Mouse (Mus musculus): ENCODE data around the gene Atp2b4. TPM values are rescaled to one million over a fixed set of nuclear protein-coding genes. Genes with fewer than 3 reads are reported as not detected.

Atp2b4 gene
- polyA plus RNA-seq, 2 experiments, result 22.9 to 23.7 TPM

DNA sequence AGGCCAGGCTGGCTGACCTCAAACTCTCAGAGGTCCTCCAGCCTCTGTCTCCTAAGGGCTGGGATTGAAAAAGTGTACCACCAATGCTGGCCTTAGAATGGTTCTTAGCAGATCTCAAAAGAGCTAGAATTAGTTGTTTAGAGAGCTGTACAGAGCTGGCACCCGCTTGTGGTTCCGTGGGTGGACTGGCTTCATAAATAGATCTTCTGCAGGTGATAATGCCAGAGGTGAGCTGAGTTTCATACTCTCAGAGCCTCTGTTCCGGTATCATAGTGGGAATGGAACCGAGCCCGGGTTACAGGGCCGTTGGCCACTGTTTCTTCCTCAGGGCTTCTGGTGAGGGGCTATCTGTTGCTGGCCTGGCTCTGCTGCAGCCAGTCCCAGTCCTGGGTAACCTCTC is 109.8 kb downstream of the Atp2b4 start:
- DNase-seq (ENCODE audit: low spot score), result no peak
- Histone ChIP-seq H3K9ac (ENCODE audit: low read depth, low read length, severe bottlenecking) (no peak overlapping the region), H3K27ac (replicated peaks; ENCODE audit: low read depth, low read length) (no peak overlapping the region), H3K4me1 (ENCODE audit: control insufficient read depth, insufficient read depth, low read length) (peaks cover 25% of the 10 kb centered on the region), H3K4me3 (replicated peaks; ENCODE audit: low read length) (no peak overlapping the region), H3K9me3 (ENCODE audit: control insufficient read depth, low read length) (no peaks in the 10 kb centered on the region), H3K27me3 (ENCODE audit: control insufficient read depth, insufficient read depth, low read length) (no peaks in the 10 kb centered on the region), H3K4me2 (replicated peaks; ENCODE audit: low read depth, low read length, severe bottlenecking) (no peak overlapping the region), H3K36me3 (ENCODE audit: control insufficient read depth, insufficient read depth, low read length) (no peaks in the 10 kb centered on the region)
- ATAC-seq (ENCODE audit: low FRiP score, low read depth), result no peak
- no peak for TF ChIP-seq POLR2A (IDR thresholded peaks at IDR 0.05; ENCODE audit: borderline replicate concordance, extremely low read depth, insufficient read depth, insufficient read length)
- 93% methylated on average over 6 of the region's 6 CpGs for WGBS

DNA sequence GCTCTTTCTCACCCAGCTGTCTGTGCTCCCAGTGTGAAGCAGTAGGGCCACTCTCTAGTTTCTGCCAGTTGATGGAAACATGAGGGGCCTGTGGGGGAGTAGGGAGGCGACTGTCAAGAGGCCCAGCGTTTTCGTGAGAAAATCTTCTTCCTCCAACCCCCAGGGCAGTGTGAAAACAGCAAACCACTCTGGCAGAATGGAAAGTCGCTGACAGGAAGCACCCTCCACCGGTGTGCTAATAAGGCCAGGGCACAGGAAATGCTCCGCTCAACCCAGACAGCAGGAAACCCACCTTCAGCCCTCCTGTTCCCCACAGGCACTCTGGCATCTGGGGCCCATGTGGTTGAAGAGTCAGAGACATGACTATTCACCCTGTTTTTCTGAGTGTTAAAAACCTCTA is 110.9 kb downstream of the Atp2b4 start, which contains the start of gene Lax1:
Gene Lax1 (minus strand): TSS at position 212 of the 400 bp plus-strand sequence.
- ATAC-seq (ENCODE audit: low FRiP score, low read depth) (no peak), DNase-seq (ENCODE audit: low spot score) (no peak)
- Histone ChIP-seq H3K4me2 (replicated peaks; ENCODE audit: low read depth, low read length, severe bottlenecking) (no peak within 1 kb of the TSS), H3K36me3 (ENCODE audit: control insufficient read depth, insufficient read depth, low read length) (no peaks in the 10 kb centered on the region), H3K27ac (replicated peaks; ENCODE audit: low read depth, low read length) (no peak within 1 kb of the TSS), H3K9me3 (ENCODE audit: control insufficient read depth, low read length) (no peaks in the 10 kb centered on the region), H3K27me3 (ENCODE audit: control insufficient read depth, insufficient read depth, low read length) (no peaks in the 10 kb centered on the region), H3K4me1 (ENCODE audit: control insufficient read depth, insufficient read depth, low read length) (peaks cover 14% of the 10 kb centered on the region), H3K9ac (ENCODE audit: low read depth, low read length, severe bottlenecking) (no peak within 1 kb of the TSS), H3K4me3 (replicated peaks; ENCODE audit: low read length) (no peak within 1 kb of the TSS)
- 13% methylated on average over 6 of the region's 6 CpGs for WGBS
- no peak for TF ChIP-seq POLR2A (IDR thresholded peaks at IDR 0.05; ENCODE audit: borderline replicate concordance, extremely low read depth, insufficient read depth, insufficient read length)

DNA sequence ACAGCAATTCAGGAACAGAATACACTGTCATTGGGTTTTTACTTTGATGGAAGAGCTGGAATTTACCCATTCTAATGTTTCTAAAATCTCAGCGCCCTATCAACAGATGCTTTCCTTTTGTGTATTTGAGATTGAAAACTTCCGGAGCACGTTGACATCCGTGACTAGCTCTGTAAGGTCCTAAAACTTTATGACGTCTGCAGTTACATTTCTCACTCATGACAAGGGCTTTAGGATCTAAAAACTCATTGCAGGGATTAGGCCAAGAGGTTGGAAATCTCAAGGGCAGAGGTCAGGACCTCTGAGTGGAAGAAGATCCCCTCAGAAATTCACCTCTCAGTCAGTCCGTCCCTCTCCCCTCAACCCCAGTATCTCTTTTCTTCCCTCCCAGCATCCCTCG is 112.5 kb downstream of the Atp2b4 start:
- TF ChIP-seq POLR2A (IDR thresholded peaks at IDR 0.05; ENCODE audit: borderline replicate concordance, extremely low read depth, insufficient read depth, insufficient read length), result no peak
- Histone ChIP-seq H3K27ac (replicated peaks; ENCODE audit: low read depth, low read length) (no peak overlapping the region), H3K4me1 (ENCODE audit: control insufficient read depth, insufficient read depth, low read length) (0 out of 2 replicates have a peak, but pooled peaks cover 3% of the 10 kb centered on the region), H3K9ac (ENCODE audit: low read depth, low read length, severe bottlenecking) (no peak overlapping the region), H3K4me2 (replicated peaks; ENCODE audit: low read depth, low read length, severe bottlenecking) (no peak overlapping the region), H3K27me3 (ENCODE audit: control insufficient read depth, insufficient read depth, low read length) (no peaks in the 10 kb centered on the region), H3K9me3 (ENCODE audit: control insufficient read depth, low read length) (no peaks in the 10 kb centered on the region), H3K36me3 (ENCODE audit: control insufficient read depth, insufficient read depth, low read length) (no peaks in the 10 kb centered on the region), H3K4me3 (replicated peaks; ENCODE audit: low read length) (no peak overlapping the region)
- no peak for ATAC-seq (ENCODE audit: low FRiP score, low read depth)
- 46% methylated on average over 7 of the region's 7 CpGs for WGBS
- DNase-seq (ENCODE audit: low spot score), result no peak

DNA sequence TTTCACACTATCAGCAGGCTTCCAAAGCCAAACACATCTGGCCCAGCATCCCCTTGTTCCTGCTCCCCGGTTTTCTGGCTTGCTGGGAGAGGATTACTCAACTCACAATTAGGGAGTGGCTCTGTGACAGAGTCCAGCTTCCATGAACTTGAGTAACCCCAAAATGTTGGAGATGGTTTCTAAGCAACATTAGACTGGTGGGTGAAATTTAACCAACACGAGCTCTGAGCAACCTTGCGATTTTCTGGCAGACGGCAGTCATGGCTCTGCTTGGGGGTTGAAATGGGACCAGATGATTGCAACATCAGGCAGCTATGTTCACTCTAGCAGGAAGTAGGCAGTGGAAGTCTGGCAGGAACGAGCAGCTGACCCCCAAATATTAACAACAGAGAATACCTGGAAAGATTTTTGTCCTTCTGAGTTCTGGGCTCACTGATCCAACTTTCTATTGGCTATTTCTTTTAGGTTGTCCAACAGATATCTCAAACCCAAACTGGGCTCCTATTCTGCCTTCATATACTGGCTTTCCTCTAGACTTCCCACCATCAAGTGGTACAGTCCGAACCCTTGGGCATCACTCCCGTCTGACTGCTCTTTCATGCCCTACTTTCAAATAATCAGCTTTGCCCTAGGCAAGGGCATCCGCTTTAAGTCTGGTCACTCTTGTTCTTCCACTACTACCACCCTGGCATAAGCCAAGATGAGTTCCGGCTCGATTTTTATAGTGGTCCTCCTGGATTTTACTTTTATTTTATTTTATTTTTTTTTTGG is 114.9 kb downstream of the Atp2b4 start:
- Histone ChIP-seq H3K4me2 (replicated peaks; ENCODE audit: low read depth, low read length, severe bottlenecking) (no peak overlapping the region), H3K4me1 (ENCODE audit: control insufficient read depth, insufficient read depth, low read length) (0 out of 2 replicates have a peak, but pooled peaks cover 3% of the 10 kb centered on the region), H3K9me3 (ENCODE audit: control insufficient read depth, low read length) (no peaks in the 10 kb centered on the region), H3K9ac (ENCODE audit: low read depth, low read length, severe bottlenecking) (no peak overlapping the region), H3K27ac (replicated peaks; ENCODE audit: low read depth, low read length) (no peak overlapping the region), H3K27me3 (ENCODE audit: control insufficient read depth, insufficient read depth, low read length) (no peaks in the 10 kb centered on the region), H3K36me3 (ENCODE audit: control insufficient read depth, insufficient read depth, low read length) (no peaks in the 10 kb centered on the region), H3K4me3 (replicated peaks; ENCODE audit: low read length) (no peak overlapping the region)
- no peak for TF ChIP-seq POLR2A (IDR thresholded peaks at IDR 0.05; ENCODE audit: borderline replicate concordance, extremely low read depth, insufficient read depth, insufficient read length)
- DNase-seq (ENCODE audit: low spot score) (no peak), ATAC-seq (ENCODE audit: low FRiP score, low read depth) (no peak)
- 63% methylated on average over 10 of the region's 10 CpGs for WGBS

DNA sequence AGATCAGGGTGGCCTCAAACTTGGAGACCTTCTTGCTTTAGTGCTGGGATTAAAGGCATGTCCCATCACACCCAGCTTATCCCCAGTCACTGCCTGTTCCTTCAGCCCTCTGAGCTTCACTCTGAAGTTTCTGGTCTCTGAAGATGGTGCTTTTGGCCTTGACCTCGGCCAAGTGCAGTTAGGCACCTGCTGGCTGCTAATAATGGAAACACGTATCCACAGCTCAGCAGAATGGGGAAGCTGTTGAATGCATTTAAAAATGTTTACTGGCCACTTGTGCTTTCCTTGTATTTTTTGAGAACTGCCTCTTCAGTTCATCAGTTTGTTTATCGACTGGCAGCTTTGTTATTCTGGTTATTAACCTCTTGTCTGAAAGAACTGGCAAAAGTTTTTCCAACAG is 129.0 kb downstream of the Atp2b4 start:
- H3K4me1 ChIP-seq (ENCODE audit: control insufficient read depth, insufficient read depth, low read length), result no peaks in the 10 kb centered on the region
- TF ChIP-seq POLR2A (IDR thresholded peaks at IDR 0.05; ENCODE audit: borderline replicate concordance, extremely low read depth, insufficient read depth, insufficient read length), result no peak
- H3K4me2 ChIP-seq (replicated peaks; ENCODE audit: low read depth, low read length, severe bottlenecking), result no peak overlapping the region
- no peak overlapping the region for H3K4me3 ChIP-seq (replicated peaks; ENCODE audit: low read length)
- no peak for DNase-seq (ENCODE audit: low spot score)
- no peak overlapping the region for H3K9ac ChIP-seq (ENCODE audit: low read depth, low read length, severe bottlenecking)
- no peaks in the 10 kb centered on the region for H3K9me3 ChIP-seq (ENCODE audit: control insufficient read depth, low read length)
- H3K27me3 ChIP-seq (ENCODE audit: control insufficient read depth, insufficient read depth, low read length), result no peaks in the 10 kb centered on the region
- WGBS, result 65% methylated on average over 3 of the region's 3 CpGs
- ATAC-seq (ENCODE audit: low FRiP score, low read depth), result no peak
- H3K36me3 ChIP-seq (ENCODE audit: control insufficient read depth, insufficient read depth, low read length), result no peaks in the 10 kb centered on the region
- no peak overlapping the region for H3K27ac ChIP-seq (replicated peaks; ENCODE audit: low read depth, low read length)

All from limb, embryonic 14.5 days (tissue).